Mouse (Mus musculus): Measurements from ENCODE around the gene Ptprd.
"Not testable (repeated sequence)": the region's sequence is repeated elsewhere in the genome, so short reads cannot be mapped to it uniquely, and the experiment has no call there.

Gene Ptprd

GRCm38 (mm10) chr4:76194762-76195161 is 2017.0 kb downstream of the Ptprd start:
- no peak for DNase-seq (ENCODE audit: low read depth)

- DNase-seq (ENCODE audit: low read depth), result no peak
These were observed 2018.3 kb downstream of the Ptprd start for GRCm38 (mm10) chr4:76193496-76193895.

- no peak for DNase-seq (ENCODE audit: low read depth)
These were observed 2019.7 kb downstream of the Ptprd start for GRCm38 (mm10) chr4:76192031-76192430.

GRCm38 (mm10) chr4:76190788-76191187 is 2021.0 kb downstream of the Ptprd start:
- no peak for DNase-seq (ENCODE audit: low read depth)

DNA sequence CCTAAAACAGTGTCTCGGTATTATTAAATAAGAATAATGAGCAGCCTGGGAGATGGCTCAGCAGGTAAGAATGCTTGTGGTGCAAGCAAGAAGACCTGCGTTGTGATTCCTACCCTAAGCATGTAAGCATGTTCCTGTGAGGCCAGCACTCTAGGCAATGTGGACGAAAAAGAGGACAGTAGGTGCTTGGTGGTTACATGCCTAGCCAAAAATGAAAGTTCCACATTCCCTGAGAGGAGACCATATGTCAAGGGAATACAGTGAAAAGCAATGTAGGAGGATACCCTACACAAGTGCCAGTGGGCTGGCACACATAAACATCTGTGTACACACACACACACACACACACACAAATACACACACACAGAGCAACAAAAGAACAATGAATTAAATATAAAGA is 2028.7 kb downstream of the Ptprd start:
- DNase-seq (ENCODE audit: low read depth), result no peak

- DNase-seq (ENCODE audit: low read depth), result no peak
These were observed 2032.3 kb downstream of the Ptprd start for GRCm38 (mm10) chr4:76179497-76179896.

DNA sequence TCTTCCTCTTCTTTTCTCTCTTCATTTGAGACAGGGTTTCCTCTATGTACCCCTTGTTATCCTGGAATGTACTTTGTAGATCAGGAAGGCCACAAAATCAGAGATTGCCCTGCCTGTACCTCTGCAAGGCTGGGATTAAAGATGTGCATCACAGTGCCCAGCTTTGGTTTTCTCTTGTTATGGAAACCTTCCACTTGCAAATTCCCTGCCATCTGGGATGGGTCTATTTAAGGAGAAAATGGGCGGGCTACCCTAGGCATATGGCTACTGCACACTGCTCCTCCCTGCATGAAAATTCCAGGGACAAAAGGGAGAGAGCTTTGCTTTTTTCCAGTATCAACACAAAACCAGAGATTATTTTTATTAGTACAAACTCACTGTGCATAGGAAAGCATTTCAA is 2036.7 kb downstream of the Ptprd start:
- no peak for DNase-seq (ENCODE audit: low read depth)

DNA sequence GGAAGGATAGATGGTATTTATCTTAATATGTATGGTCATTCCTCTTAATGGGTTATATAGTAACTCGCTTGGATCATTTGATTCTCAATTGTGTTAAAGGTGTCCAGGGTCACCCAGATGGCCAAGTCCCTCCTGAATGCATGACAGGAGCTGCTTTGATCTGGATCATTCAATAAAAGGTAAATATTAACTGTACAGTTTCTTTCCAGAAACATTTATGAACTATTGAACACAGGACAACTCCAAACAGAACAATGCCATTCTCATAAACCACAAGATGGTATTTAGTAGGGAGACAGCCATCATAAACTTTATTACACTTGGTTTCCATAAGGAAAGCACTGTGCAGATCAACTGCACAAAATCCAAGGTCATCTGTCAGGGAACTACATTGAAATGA is 2056.0 kb downstream of the Ptprd start:
- no peak for DNase-seq (ENCODE audit: low read depth)

DNA sequence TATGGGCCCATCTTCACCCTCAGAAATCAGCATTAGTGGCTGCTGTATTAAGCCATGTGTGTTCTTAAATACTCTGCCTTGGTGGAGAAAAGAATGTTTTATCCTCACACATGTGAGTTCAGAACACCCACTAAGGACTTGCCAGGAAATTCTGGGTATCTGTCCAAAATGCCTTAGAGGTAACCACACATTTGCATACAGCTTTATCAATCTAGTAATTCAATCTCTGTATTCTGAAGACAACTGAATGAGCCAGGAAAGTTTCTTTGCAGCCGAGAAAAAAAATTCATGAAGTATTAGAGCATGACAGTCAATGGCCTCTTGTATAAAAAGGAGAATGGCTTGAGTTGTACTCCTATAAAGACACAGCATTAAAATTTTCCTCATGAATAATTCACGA is 2057.6 kb downstream of the Ptprd start:
- DNase-seq (ENCODE audit: low read depth), result no peak

- DNase-seq (ENCODE audit: low read depth), result no peak
These were observed 2066.8 kb downstream of the Ptprd start for GRCm38 (mm10) chr4:76144925-76145324.

DNA sequence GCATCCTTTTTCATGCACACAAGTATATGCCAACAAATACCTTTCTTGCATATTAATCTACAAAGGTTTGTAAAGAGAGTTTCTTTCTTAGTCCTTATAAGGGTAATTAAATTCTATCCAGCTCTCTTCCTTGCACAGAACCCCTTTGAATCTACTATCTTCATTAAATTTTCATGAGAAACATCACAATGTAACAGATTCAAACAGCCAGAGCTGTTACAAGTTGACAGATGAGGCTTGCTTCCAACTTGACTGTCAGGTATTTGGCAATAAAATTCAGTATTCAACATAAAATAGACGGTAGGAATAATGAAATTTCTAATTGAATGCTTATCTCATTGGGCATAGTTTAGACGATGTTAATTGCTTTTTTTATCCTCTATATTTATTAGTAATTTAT is 2067.4 kb downstream of the Ptprd start:
- no peak for DNase-seq (ENCODE audit: low read depth)

DNA sequence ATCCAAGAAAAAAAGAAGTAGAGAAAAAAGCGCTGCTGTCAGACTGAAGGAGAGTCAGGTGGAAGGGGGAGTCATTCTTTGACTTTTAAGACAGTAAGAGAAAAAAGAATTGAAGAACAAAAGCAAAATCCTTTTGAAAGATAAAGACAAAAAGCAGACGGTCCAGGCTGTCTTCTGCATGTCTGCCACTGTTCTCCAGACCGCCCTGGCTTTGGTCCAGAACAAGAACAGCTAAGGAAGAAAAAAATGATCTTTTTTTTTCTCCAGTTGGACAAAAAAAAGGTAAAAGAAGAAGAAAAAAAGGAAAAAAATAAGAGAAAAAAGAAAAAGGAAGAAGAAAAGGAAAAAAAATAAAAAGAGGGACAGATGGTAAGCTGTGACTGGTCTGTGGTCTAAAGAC is 2073.9 kb downstream of the Ptprd start:
- DNase-seq (ENCODE audit: low read depth), result no peak

DNA sequence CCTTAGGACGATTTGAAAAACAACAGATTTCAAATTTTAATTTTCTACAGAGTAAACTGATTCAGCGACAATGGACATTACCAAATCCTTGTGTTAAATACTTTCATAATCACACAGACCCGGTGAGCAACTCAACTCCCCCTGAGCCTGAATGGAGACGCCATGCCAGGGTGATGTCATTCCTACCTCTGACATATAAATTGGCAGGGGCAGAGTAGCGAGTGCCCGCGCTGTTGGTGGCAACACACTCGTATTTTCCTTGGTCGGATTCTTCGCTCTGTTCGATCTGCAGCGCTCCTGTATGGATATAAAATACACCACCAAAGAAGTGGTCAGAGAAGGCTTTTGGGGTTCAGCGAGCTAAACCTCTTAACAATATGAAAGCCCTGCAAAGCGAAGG is 2075.1 kb downstream of the Ptprd start:
- no peak for DNase-seq (ENCODE audit: low read depth)

- no peak for DNase-seq (ENCODE audit: low read depth)
These were observed 2119.9 kb downstream of the Ptprd start for GRCm38 (mm10) chr4:76091845-76092244.

- DNase-seq (ENCODE audit: low read depth), result no peak
These were observed 2121.9 kb downstream of the Ptprd start for GRCm38 (mm10) chr4:76089866-76090265.

DNA sequence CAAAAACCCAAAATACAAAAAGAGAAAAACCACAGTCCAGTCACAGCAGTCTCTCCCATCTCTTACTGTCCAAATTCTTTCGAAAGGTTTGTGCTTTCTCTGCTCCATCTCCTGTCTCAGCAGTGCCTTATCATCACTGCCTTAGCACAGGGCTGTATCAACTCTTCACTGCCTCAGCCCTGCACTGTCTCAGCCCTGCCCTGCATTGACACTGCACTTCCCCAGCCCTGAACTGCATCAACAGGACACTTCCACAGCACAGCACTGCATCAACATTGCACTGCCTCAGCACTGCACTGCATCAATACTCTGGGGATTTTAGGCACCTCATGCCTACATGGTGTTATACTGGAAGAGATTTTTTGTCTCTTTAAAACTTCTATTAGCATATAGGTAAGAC is 2135.7 kb downstream of the Ptprd start:
- DNase-seq (ENCODE audit: low read depth), result no peak

DNA sequence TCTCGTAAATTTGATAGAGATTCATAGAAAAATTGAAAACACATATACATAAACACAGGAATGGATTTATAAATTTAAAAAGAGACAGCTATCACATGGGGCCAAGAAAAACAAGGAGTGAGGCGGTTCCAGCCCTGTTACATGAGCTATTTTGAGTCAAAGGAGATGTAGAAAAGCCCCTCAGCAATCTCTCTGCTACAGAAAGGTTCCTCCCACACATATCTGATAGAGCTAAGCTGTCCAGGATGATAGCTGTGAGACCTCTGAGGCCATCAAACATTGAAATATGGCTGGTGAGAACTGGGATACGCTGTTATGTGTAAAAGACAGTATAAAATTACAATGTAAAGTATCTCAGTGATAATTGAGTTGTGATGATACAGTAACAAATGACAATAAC is 2138.5 kb downstream of the Ptprd start:
- DNase-seq (ENCODE audit: low read depth), result peak; percentile 3

- DNase-seq (ENCODE audit: low read depth), result no peak
These were observed 2140.0 kb downstream of the Ptprd start for GRCm38 (mm10) chr4:76071720-76072119.

DNA sequence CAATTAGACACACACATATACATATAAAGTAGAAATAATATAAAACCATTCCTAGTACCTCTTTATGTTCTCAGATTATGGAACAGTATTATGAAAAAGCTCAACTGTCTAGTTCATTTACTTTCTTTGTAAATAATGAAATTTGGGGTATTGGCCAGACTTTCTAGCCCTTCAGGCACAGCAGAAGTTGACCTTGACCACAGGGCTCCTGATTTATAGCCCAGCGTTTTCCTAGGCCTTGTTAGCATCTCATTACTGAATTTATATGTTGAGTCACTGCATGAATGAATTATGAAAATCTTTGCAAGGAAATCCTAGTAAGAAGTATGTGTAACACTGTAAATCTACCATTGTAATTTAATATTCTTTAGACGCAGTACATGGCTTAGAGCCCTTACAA is 2154.9 kb downstream of the Ptprd start:
- no peak for DNase-seq (ENCODE audit: low read depth)

- DNase-seq (ENCODE audit: low read depth), result no peak
These were observed 2166.1 kb downstream of the Ptprd start for GRCm38 (mm10) chr4:76045650-76046049.

DNA sequence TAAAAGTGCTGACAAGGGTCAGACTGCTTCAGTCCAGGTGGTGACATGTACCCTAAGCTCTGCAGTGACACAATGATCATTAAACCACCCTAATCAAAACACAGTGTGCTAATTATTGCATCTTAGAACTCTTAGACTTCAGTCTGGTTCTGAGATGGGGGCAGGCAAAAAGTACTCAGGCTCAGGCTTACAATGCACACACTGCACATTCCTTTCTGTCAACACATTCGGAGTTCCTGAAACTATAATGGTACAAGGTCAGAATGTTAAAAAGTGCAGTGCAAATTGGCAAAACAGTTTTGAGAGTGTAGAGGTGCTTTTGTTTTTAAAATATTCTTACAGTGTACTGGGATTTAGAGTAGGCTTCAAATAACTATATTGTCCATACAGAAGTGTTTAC is 2167.0 kb downstream of the Ptprd start:
- no peak for DNase-seq (ENCODE audit: low read depth)

DNA sequence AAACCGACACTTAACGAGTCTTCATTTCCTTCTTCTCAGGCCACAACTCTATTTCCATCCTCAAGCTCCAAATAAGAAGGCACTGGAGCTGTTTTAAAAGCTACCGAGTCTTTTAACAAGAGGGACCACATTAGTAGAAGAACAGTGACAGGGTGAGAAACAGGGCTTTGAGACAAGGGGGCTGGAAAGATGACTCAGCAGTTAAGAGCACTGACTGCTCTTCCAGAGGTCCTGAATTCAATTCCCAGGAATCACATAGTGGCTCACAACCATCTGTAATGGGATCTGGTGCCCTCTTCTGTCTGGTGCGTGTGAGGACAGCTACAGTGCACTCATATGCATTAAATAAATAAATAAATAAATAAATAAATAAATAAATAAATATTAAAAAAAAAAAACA is 2174.6 kb downstream of the Ptprd start:
- DNase-seq (ENCODE audit: low read depth), result not testable (repeated sequence)

GRCm38 (mm10) chr4:76025571-76026325 is 2186.0 kb downstream of the Ptprd start:
- DNase-seq (ENCODE audit: low read depth), result no peak

GRCm38 (mm10) chr4:76024502-76024821 is 2187.3 kb downstream of the Ptprd start:
- DNase-seq (ENCODE audit: low read depth), result no peak

Measured in c-Kit-positive CD71-positive TER-119-negative erythroid progenitor cells, embryonic 14.5 days (primary cell).